Mouse (Mus musculus) MEL (cell line): ENCODE data around the gene Kcnn3. TPM values are rescaled to one million over a fixed set of nuclear protein-coding genes. Genes with fewer than 3 reads are reported as not detected.

Experiments
- DNase-seq: peaks from one replicate; pipeline ENCODE4 v3.0.0; 2011; ENCODE audit warnings: low read depth, low spot score
- H3K27ac ChIP-seq: 2 replicates; pipeline ENCODE4 v1.5.1; 2012; ENCODE audit warnings: low read depth, mild to moderate bottlenecking, control low read depth, low read length, moderate library complexity; ENCODE audit not compliant: control insufficient read depth
- H3K27me3 ChIP-seq, 2 experiments: fragments of 150-350 bp in 1 of 2; sonication (generic) in 1 of 2; 2 replicates each; pipeline ENCODE4 v1.6.1; 2012; ENCODE audit warnings: low read length in 2 of 2, mild to moderate bottlenecking in 2 of 2, improper control_type of control experiment in 1 of 2, moderate library complexity in 1 of 2; ENCODE audit not compliant: insufficient read depth in 2 of 2, control insufficient read depth in 1 of 2
- H3K36me3 ChIP-seq, 2 experiments: 2 replicates each; pipeline ENCODE4 v1.6.1; 2012 to 2014; ENCODE audit warnings: low read length in 2 of 2, improper control_type of control experiment in 1 of 2, inconsistent platforms in 1 of 2, mild to moderate bottlenecking in 1 of 2; ENCODE audit not compliant: insufficient read depth in 2 of 2, control insufficient read depth in 1 of 2
- H3K4me1 ChIP-seq, 2 experiments: fragments of 150-350 bp in 1 of 2; sonication (generic) in 1 of 2; 2 replicates each; pipeline ENCODE4 v1.6.1; 2012; ENCODE audit warnings: low read length in 2 of 2, improper control_type of control experiment in 1 of 2, mild to moderate bottlenecking in 1 of 2; ENCODE audit not compliant: insufficient read depth in 2 of 2, control insufficient read depth in 1 of 2
- H3K4me3 ChIP-seq, 2 experiments: fragments of 150-350 bp in 1 of 2; sonication (generic) in 1 of 2; 2 replicates each; pipeline ENCODE4 v1.5.1; 2012; ENCODE audit warnings: low read depth in 2 of 2, low read length in 2 of 2, mild to moderate bottlenecking in 2 of 2, moderate library complexity in 2 of 2, control low read depth in 1 of 2, improper control_type of control experiment in 1 of 2; ENCODE audit not compliant: control insufficient read depth in 1 of 2, insufficient read depth in 1 of 2
- H3K79me2 ChIP-seq: 2 replicates; pipeline ENCODE4 v1.6.1; 2012; ENCODE audit warnings: mild to moderate bottlenecking, low read length, moderate library complexity; ENCODE audit not compliant: control insufficient read depth, poor library complexity, insufficient read depth
- H3K9ac ChIP-seq: 2 replicates; pipeline ENCODE4 v1.6.1; 2012; ENCODE audit warnings: low read depth, mild to moderate bottlenecking, control low read depth, low read length, moderate library complexity; ENCODE audit not compliant: control insufficient read depth, poor library complexity, severe bottlenecking
- H3K9me3 ChIP-seq: fragments of 150-350 bp; sonication (generic); replicated peaks from 2 replicates; pipeline ENCODE4 v1.6.1; 2012; ENCODE audit warnings: mild to moderate bottlenecking, low read length, improper control_type of control experiment, moderate library complexity; ENCODE audit not compliant: insufficient read depth
- CHD1 ChIP-seq: IDR thresholded peaks from 2 replicates; pipeline ENCODE4 v1.6.1; 2012; ENCODE audit warnings: low read depth, mild to moderate bottlenecking, inconsistent platforms, low read length, improper control_type of control experiment
- E2F4 ChIP-seq: IDR thresholded peaks from 2 replicates; pipeline ENCODE4 v1.6.1; 2011; ENCODE audit warnings: low read depth, low read length, improper control_type of control experiment, borderline replicate concordance
- EP300 ChIP-seq, 2 experiments: IDR thresholded peaks; 2 replicates each; pipeline ENCODE4 v1.6.1; 2011; ENCODE audit warnings: improper control_type of control experiment in 2 of 2, low read length in 2 of 2, low read depth in 1 of 2, mild to moderate bottlenecking in 1 of 2
- HCFC1 ChIP-seq: IDR thresholded peaks from 2 replicates; pipeline ENCODE4 v1.6.1; 2012; ENCODE audit warnings: low read depth, mild to moderate bottlenecking, inconsistent platforms, low read length, improper control_type of control experiment, moderate library complexity
- MAFK ChIP-seq: IDR thresholded peaks from 2 replicates; pipeline ENCODE4 v1.6.1; 2011; ENCODE audit warnings: low read depth, mild to moderate bottlenecking, low read length, improper control_type of control experiment, borderline replicate concordance
- MAX ChIP-seq: IDR thresholded peaks from 2 replicates; pipeline ENCODE4 v1.6.1; 2011; ENCODE audit warnings: low read length, improper control_type of control experiment
- MXI1 ChIP-seq: IDR thresholded peaks from 2 replicates; pipeline ENCODE4 v1.6.1; 2011; ENCODE audit warnings: mild to moderate bottlenecking, low read depth, low read length, improper control_type of control experiment
- MYB ChIP-seq: IDR thresholded peaks from 2 replicates; pipeline ENCODE4 v1.6.1; 2011; ENCODE audit warnings: mild to moderate bottlenecking, low read depth, low read length, improper control_type of control experiment
- MYC ChIP-seq: IDR thresholded peaks from 2 replicates; pipeline ENCODE4 v1.6.1; 2011; ENCODE audit warnings: low read depth, mild to moderate bottlenecking, low read length, improper control_type of control experiment, moderate library complexity
- NRF1 ChIP-seq: IDR thresholded peaks from 2 replicates; pipeline ENCODE4 v1.6.1; 2014; ENCODE audit warnings: low read depth, mild to moderate bottlenecking, inconsistent platforms, low read length, improper control_type of control experiment, moderate library complexity; ENCODE audit not compliant: poor library complexity, insufficient read depth, severe bottlenecking
- RCOR1 ChIP-seq: IDR thresholded peaks from 2 replicates; pipeline ENCODE4 v1.6.1; 2012; ENCODE audit warnings: low read depth, mild to moderate bottlenecking, inconsistent platforms, low read length, improper control_type of control experiment
- SIN3A ChIP-seq: IDR thresholded peaks from 2 replicates; pipeline ENCODE4 v1.6.1; 2012; ENCODE audit warnings: low read length, improper control_type of control experiment, inconsistent platforms
- SMC3 ChIP-seq: IDR thresholded peaks from 2 replicates; pipeline ENCODE4 v1.6.1; 2011; ENCODE audit warnings: low read depth, low read length, improper control_type of control experiment
- TCF12 ChIP-seq: IDR thresholded peaks from 2 replicates; pipeline ENCODE4 v1.6.1; 2014; ENCODE audit warnings: low read depth, mild to moderate bottlenecking, inconsistent platforms, low read length, improper control_type of control experiment, moderate library complexity
- UBTF ChIP-seq: IDR thresholded peaks from 2 replicates; pipeline ENCODE4 v1.6.1; 2012; ENCODE audit warnings: low read depth, mild to moderate bottlenecking, inconsistent platforms, low read length, improper control_type of control experiment, moderate library complexity, borderline replicate concordance; ENCODE audit not compliant: insufficient read depth
- USF2 ChIP-seq, 2 experiments: IDR thresholded peaks; 2 replicates each; pipeline ENCODE4 v1.6.1; 2011 to 2012; ENCODE audit warnings: improper control_type of control experiment in 2 of 2, low read length in 2 of 2, borderline replicate concordance in 1 of 2, inconsistent platforms in 1 of 2, low read depth in 1 of 2, mild to moderate bottlenecking in 1 of 2; ENCODE audit not compliant: insufficient read depth in 1 of 2
- ZMIZ1 ChIP-seq: IDR thresholded peaks from 2 replicates; pipeline ENCODE4 v1.6.1; 2012; ENCODE audit warnings: low read depth, mild to moderate bottlenecking, inconsistent platforms, low read length, improper control_type of control experiment, moderate library complexity
- ZNF384 ChIP-seq: IDR thresholded peaks from 2 replicates; pipeline ENCODE4 v1.6.1; 2012; ENCODE audit warnings: low read depth, mild to moderate bottlenecking, inconsistent platforms, low read length, improper control_type of control experiment
- polyA plus RNA-seq, 2 experiments: library from polyadenylated mRNA; stranded (reverse) in 1 of 2; unstranded in 1 of 2; fragments of >175 nt in 1 of 2; fragments of >200 nt in 1 of 2; gene quantifications; 2 replicates each; pipeline versions ENCODE4 v1.2.1 to v1.2.4; 2012; ENCODE audit warnings: low replicate concordance in 2 of 2, low read depth in 1 of 2; ENCODE audit not compliant: insufficient read length in 2 of 2, insufficient read depth in 1 of 2, missing spikeins in 1 of 2
- total RNA-seq: library from RNA; depleted of rRNA; stranded (reverse); fragments of 300-350 nt; gene quantifications from 2 replicates; pipeline ENCODE4 v1.2.3, GENCODE M21; 2012

Kcnn3 gene
- total and polyA plus RNA-seq, 3 experiments: 0.04 TPM; not detected in 2

DNA sequence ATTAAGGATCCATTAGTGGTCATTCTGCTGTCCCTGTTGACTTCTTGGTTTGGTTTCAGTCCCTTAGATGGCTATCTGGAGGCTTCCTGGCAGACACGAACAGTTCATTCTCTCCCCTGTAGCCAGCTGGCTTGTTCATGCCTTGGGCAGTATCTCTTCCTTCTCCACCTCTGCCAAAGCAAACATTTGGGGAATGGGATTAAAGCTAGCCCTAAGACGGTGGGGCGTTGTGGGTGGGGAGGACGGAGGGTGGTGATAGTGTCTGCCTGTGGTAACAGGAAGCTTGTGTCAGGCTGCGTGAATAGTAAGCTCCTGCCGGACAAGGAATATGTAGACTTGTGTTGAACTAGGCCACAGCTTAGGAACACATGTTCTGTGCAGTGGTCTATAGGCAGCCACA, 151.4 kb downstream of the Kcnn3 start:
- Histone ChIP-seq H3K27me3 (peaks cover 11 to 21% of the 10 kb centered on the region in 2 experiments), H3K36me3 (no peaks in the 10 kb centered on the region), H3K9ac (no peak overlapping the region), H3K4me3 (no peak overlapping the region), H3K79me2 (no peaks in the 10 kb centered on the region), H3K4me1 (0 out of 4 replicates have a peak, but pooled peaks cover 0 to 5% of the 10 kb centered on the region in 2 experiments), H3K27ac (no peak overlapping the region), H3K9me3 (no peaks in the 10 kb centered on the region)
- DNase-seq: no peak
- TF ChIP-seq MAX: no peak
- TF ChIP-seq E2F4: no peak
- TF ChIP-seq UBTF: no peak
- TF ChIP-seq SIN3A: no peak
- TF ChIP-seq NRF1: no peak
- TF ChIP-seq TCF12: no peak
- TF ChIP-seq HCFC1: no peak
- no peak for TF ChIP-seq MYB
- TF ChIP-seq ZMIZ1: no peak
- no peak for TF ChIP-seq MXI1

DNA sequence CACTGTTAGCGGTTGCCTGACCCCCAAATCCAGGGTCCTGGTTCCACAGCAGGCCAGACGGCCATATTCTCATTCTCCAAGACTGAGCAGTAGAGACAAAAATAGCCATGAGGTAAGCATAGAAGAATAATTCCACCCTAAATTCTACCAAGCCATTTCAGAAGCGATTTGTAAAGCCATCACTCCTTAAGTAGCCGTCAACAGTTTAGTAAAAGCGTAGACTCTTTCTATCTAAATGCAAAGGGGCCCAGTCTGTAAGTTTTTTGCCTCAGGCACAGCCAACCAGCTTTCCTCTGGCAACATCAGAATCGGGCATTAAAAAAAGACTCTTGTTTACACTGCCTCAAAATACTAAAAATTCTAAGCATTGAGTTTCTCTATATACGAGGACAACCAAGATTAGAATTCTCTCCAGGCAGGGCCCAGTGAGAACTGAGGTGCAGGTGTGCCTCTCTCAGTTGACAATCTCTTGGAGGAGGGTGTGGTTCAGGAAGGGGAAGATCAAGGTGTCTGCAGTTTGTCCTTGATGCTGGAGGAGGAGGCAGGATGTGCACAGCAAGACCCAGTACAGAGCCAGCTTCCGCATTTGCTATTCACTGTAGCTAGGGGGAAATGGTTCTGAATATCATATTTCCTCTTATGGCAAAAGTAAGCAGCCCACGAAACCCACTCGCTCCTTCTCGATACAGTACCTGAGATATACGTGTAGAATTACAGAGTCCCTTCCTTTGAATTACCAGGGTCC, 152.8 kb downstream of the Kcnn3 start:
- DNase-seq: no peak
- H3K4me3 ChIP-seq: no peak overlapping the region
- H3K27me3 ChIP-seq: peaks cover 16 to 22% of the 10 kb centered on the region in 2 experiments
- H3K27ac ChIP-seq: no peak overlapping the region
- H3K79me2 ChIP-seq: no peaks in the 10 kb centered on the region
- H3K36me3 ChIP-seq: no peaks in the 10 kb centered on the region
- no peak overlapping the region for H3K9ac ChIP-seq
- TF ChIP-seq MYC (no peak), ZNF384 (no peak), MAFK (no peak), NRF1 (no peak), EP300 (IDR thresholded peaks at IDR 0.05; ENCODE audit: low read depth in 1 of 2, low read length in 2 of 2) (no peak), CHD1 (no peak), SMC3 (no peak), USF2 (IDR thresholded peaks at IDR 0.05; ENCODE audit: borderline replicate concordance in 1 of 2, insufficient read depth in 1 of 2, low read depth in 1 of 2, low read length in 2 of 2) (no peak), RCOR1 (no peak)
- no peaks in the 10 kb centered on the region for H3K9me3 ChIP-seq
- H3K4me1 ChIP-seq: no peaks in the 10 kb centered on the region
